Mouse (Mus musculus): ENCODE results near the gene Col1a2.

Gene Col1a2

GRCm38 (mm10) chr6:4514671-4515070 lies 10.1 kb downstream of the Col1a2 start:
- DNase-seq (ENCODE audit: low read depth in 1 of 2, low spot score in 2 of 2), result no peak

DNA sequence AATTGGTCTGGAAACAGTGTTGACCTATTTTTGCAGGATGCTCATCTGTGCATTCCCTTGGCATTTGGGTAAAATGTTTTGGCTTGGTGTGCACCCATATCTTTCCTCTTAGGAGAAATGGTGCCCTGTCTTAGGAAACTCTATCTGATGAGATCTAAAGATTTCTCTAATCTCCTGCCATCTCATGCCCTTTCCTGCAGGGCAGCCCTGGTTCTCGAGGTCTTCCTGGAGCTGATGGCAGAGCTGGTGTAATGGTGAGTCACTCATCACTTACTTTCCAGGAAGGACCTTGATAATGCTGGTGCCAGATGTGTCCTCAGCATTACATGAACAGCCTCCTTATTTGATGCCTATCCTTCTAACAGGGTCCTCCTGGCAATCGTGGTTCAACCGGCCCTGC lies 16.4 kb downstream of the Col1a2 start:
- DNase-seq (ENCODE audit: low read depth in 1 of 2, low spot score in 2 of 2), result no peak

- DNase-seq (ENCODE audit: low read depth in 1 of 2, low spot score in 2 of 2), result no peak
These were observed 23.8 kb downstream of the Col1a2 start for GRCm38 (mm10) chr6:4528439-4528838.

- no peak for DNase-seq (ENCODE audit: low read depth in 1 of 2, low spot score in 2 of 2)
These were observed 26.4 kb downstream of the Col1a2 start for GRCm38 (mm10) chr6:4530986-4531385.

- DNase-seq (ENCODE audit: low read depth in 1 of 2, low spot score in 2 of 2), result no peak
These were observed 28.3 kb downstream of the Col1a2 start for GRCm38 (mm10) chr6:4532898-4533297.

- no peak for DNase-seq (ENCODE audit: low read depth in 1 of 2, low spot score in 2 of 2)
These were observed 30.0 kb downstream of the Col1a2 start for GRCm38 (mm10) chr6:4534462-4535079.

DNA sequence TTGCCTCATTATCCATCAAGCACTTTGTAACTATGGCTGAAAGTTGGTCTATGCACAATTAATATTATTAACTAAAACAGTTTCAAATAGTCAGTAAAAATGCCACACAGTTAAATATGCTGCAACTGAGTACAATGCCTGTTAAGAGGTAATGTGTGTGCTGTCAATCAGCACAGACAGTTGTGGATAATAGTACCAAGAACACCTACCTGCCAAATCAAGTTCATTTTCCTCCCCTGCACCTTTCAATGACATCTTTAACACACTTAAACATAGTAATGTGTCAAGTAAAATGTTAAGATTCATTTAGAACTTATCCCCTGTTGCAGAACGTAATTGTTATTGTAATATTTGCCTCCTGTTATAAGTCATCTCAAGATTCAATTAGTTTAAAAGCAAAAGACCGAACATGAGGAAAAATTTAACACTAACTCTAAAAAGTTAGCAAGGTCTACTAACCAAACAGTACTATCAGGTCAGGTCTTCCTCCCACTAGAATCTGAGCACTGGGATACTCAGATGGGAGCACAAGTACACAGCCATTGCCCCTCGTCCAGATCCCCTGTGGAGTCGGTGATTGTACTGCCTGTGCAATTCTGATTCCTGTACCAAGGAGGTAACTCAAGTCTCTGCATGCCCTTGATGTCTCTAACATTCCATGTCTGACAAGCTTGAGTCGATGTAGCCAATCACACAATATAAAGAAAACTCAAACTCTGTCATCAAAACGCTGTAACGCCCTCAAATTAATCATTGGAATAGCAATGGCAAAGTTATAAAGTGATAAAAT lies 37.5 kb downstream of the Col1a2 start:
- DNase-seq (ENCODE audit: low read depth in 1 of 2, low spot score in 2 of 2), result no peak

DNA sequence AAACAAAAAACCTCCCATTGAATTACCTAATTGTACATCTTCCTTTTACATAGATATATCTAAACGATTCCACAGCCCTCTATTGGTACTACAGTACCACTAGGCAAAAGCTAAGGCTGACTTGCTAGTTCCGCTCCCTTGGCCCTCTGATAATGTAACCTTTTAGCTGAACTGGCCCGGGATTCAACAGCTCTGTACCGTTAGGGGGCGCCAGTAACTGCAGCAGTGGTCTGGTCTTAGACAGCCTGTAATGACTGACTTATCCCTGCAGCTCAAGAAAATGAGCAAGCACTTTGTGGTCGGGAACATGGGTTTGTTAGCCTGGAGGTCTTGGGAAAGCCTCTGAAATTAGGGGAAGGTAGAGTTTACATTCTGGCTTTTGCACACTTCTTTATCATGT lies 39.9 kb downstream of the Col1a2 start:
- DNase-seq (ENCODE audit: low read depth in 1 of 2, low spot score in 2 of 2), result no peak

- DNase-seq (ENCODE audit: low read depth in 1 of 2, low spot score in 2 of 2), result no peak
These were observed 41.1 kb downstream of the Col1a2 start for GRCm38 (mm10) chr6:4545727-4546126.

DNA sequence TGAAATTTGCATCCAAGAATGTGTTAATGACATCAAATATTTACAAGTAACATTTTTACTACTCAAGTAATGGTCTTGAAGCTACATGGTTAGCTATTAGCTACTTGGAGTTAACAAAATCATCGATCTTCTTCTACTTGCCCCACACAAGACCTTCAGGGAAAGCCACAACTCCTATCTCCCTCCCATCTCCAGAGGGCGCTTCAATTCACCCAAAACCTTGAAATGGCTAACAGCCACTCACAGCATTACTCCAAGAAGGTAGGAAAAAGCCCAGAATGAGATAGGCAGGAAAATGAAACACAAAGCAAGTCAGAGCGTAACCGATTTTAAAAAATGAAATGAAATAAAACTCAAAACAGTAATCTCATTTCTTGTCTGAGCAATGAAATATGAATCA lies 44.3 kb downstream of the Col1a2 start:
- DNase-seq (ENCODE audit: low read depth in 1 of 2, low spot score in 2 of 2), result no peak

DNA sequence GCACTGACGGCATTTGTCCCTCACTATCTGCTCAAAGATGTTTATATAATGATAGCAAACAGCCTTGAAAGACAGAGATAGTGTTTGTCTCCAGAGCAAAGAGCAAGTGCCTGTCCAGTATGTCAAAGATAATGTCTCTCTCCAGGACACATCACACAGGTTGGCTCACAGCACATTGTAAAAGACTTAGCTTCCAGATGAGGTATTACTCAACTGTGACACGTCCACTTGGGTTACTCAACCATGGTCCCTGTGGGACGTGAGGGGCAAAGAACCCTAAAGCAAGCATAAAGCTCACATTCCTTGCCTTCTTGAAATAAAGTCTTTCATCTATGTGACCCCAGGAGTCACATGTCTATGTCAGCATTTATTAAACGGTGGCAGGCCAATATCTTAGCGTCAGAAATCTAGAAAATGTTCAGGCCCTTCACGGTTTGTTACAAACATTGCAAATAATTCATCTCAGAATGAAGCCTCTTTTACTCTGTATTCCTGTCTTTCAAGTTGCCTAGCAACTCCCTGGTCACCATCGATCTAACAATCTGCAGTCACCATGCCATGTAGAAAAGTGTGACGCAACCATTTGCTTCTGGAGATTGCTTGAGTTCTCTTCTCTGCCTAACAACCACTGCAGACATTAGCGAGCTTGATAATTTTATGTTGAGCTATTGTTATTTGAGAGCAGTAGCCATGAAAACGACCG lies 45.4 kb downstream of the Col1a2 start:
- DNase-seq (ENCODE audit: low read depth in 1 of 2, low spot score in 2 of 2), result no peak

- DNase-seq (ENCODE audit: low read depth in 1 of 2, low spot score in 2 of 2), result no peak
These were observed 45.9 kb downstream of the Col1a2 start for GRCm38 (mm10) chr6:4550549-4550915.

DNA sequence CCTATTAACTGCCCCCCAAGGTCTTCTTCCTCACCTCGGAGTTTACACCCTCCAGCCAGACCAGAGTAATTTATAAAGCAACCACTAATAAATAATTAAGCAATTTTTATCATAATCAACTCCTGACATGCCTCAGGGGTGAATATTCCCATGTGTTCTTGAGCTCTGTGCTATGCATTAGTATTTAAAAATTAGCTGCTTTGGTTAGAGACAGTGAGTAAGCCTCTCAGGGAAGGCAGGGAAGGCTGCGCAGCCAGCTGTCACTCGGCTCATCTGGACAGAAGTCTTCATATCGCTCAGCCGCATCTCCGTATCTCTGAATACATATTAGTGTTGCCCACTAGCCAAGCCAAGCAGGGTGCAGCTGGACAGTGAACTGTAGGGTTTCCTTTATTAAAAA lies 50.8 kb downstream of the Col1a2 start:
- DNase-seq (ENCODE audit: low read depth in 1 of 2, low spot score in 2 of 2), result no peak

GRCm38 (mm10) chr6:4557086-4557485 lies 52.5 kb downstream of the Col1a2 start:
- DNase-seq (ENCODE audit: low read depth in 1 of 2, low spot score in 2 of 2), result no peak

DNA sequence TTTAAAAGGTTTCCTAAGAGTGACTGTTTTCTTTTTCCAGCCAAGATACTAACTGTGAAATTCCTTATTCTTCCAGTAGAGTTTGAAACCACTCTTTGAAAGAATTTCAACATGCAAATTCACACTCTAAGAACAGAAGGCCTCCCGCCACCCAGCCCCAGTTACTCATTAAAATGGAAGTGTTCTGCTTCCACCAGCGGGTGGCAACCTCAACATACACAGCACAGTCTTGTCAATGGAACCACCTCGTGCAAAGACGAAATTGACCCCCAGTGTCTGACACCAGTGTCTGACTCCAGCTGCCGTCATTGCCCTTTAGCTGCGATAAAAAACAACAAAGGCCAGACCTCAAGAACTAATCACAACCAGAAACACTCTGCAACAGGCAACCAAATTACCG lies 53.1 kb downstream of the Col1a2 start:
- no peak for DNase-seq (ENCODE audit: low read depth in 1 of 2, low spot score in 2 of 2)

DNA sequence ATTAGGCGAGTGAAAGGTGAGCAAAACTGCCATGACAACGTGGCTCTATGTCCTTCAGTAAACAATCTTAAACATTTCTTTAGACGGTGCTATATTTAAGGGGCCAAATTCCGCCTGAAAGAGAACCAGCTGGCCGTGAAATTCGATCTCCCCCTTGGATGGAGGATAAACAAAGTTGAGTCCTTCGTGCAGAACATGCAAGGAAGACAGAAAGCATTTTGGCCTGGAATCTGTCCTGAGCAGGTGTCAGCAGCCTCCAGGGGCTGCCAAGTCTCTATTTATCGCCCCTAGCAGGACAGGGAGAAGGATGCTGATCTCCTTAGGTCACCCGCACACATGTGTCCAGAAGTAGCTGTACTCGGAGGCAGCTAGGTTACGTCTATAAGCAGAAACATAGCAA lies 56.5 kb downstream of the Col1a2 start:
- DNase-seq (ENCODE audit: low read depth in 1 of 2, low spot score in 2 of 2), result no peak

DNA sequence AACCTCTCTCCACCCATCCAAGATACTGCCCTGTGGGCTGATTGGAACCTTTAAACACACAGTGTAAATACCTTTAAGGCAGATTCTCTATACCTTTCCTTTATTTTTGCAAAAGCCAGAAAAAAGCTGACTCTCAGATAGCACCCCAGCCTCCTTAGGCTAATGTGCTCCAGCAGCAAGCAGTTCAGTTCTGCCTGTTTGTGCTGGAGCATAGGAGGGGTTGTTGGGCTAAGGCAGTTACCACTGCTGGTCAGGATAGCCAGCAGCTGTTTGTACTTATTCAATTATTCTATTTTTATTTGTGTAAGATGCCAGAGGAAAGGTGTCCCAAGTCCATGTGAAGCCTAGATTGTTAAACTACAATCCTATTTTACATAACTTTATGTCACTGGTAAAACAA lies 57.0 kb downstream of the Col1a2 start:
- DNase-seq (ENCODE audit: low read depth in 1 of 2, low spot score in 2 of 2), result no peak

DNA sequence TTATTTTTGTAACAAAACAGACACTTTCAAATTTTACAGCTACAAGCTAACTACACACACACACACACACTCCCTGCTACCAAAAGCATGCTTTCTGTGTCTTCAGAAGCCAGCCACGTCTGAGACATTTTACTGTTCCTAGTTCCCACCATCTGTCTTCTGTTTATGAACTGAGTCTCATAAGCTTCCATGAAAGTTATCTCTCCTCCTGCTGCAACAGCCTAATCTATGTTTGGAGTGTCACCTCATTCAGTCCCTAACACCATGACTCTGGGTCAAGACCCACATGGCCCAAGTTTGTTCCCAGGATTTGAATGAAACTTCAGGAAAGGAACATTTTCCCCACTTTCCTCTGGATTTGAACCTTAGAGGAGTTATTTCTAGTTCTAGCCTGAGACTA lies 57.8 kb downstream of the Col1a2 start:
- DNase-seq (ENCODE audit: low read depth in 1 of 2, low spot score in 2 of 2), result no peak

GRCm38 (mm10) chr6:4563477-4563876 lies 58.9 kb downstream of the Col1a2 start:
- DNase-seq (ENCODE audit: low read depth in 1 of 2, low spot score in 2 of 2), result no peak

DNA sequence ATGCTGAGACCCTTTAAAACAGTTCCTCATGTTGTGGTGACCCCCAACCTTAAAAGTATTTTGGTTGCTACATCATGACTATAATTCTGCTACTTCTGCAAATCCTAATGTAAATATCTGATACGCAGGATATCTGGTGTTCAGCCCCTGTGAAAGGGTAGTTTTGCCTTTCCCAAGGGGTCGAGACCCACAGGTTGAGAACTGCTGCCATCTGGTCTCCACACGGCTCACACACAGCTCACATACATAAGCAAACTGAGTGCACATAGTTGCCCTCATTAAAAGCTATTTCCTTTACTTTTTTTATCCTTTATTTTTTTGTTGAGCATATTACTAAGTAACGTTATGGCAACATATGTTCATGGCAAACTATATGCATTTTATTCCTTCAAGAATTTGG lies 65.8 kb downstream of the Col1a2 start:
- no peak for DNase-seq (ENCODE audit: low read depth in 1 of 2, low spot score in 2 of 2)

DNA sequence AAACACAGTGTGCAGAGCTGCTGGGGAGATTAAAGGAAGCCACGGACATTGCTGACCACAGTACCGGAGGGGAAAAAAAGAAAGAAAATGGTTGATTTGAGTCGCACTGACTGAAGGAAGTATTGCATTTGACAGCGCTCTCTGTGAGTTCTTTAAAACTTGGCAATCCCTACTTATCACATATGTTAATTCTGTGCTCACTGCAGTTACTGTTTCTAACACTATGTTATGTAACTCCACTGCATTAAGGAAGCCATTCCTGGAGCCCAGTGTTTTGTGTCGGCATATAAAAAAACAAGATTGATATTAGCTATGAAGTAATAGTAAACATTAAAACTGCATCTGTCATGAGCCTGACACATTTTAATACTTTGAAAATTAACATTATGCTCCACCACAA lies 73.1 kb downstream of the Col1a2 start:
- DNase-seq (ENCODE audit: low read depth in 1 of 2, low spot score in 2 of 2), result no peak

GRCm38 (mm10) chr6:4578343-4578742 lies 73.7 kb downstream of the Col1a2 start:
- no peak for DNase-seq (ENCODE audit: low read depth in 1 of 2, low spot score in 2 of 2)
